Mouse (Mus musculus): ENCODE data around the gene ccdc198. TPM values are rescaled to one million over a fixed set of nuclear protein-coding genes. Genes with fewer than 3 reads are reported as not detected.
"Not testable (repeated sequence)": the region's sequence is repeated elsewhere in the genome, so short reads cannot be mapped to it uniquely, and the experiment has no call there.

Gene ccdc198
- not detected in 3 replicates for total RNA-seq (2017)

GRCm38 (mm10) chr14:49245126-49245714, at the start of gene ccdc198:
TSS of gene ccdc198 (minus strand) at chr14:49245474.
- no peak for ATAC-seq (replicated peaks; ENCODE audit: insufficient number of reproducible peaks, low FRiP score, low TSS enrichment, poor library complexity, severe bottlenecking)

- ATAC-seq (replicated peaks; ENCODE audit: insufficient number of reproducible peaks, low FRiP score, low TSS enrichment, poor library complexity, severe bottlenecking): no peak
Measured at GRCm38 (mm10) chr14:49293802-49294449, 48.7 kb upstream of the ccdc198 start.

DNA sequence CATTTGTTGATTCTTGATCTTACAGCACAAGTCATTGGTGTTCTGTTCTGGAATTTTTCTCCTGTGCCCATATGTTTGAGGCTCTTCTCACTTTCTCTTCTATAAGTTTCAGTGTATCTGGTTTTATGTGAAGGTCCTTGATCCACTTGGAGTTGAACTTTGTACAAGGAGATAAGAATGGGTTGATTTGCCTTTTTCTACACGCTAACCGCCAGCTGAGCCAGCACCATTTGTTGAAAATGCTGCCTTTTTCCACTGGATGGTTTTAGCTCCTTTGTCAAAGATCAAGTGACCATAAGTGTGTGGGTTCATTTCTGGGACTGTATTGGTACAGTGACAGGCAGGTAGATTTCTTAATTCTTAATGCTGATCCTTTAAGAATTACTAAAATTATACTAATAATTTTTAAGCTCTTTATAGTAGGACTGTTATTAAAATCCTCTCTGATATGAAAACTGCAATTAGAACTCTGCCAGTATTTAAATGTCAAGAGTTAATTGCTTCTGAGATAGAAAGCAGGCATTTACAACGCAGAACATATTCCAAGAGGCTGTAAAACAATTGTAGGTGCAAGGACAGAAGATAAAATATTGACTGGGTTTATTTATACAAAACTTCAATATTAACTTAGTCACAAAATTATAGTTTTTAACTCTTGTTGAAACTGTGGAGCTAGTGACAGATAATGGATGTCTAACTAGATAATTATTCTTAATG, 44.9 kb upstream of the ccdc198 start:
- ATAC-seq (replicated peaks; ENCODE audit: insufficient number of reproducible peaks, low FRiP score, low TSS enrichment, poor library complexity, severe bottlenecking): no peak

GRCm38 (mm10) chr14:49283784-49284655, 38.7 kb upstream of the ccdc198 start:
- ATAC-seq (replicated peaks; ENCODE audit: insufficient number of reproducible peaks, low FRiP score, low TSS enrichment, poor library complexity, severe bottlenecking): no peak

GRCm38 (mm10) chr14:49278880-49279279, 33.6 kb upstream of the ccdc198 start:
- no peak for ATAC-seq (replicated peaks; ENCODE audit: insufficient number of reproducible peaks, low FRiP score, low TSS enrichment, poor library complexity, severe bottlenecking)

GRCm38 (mm10) chr14:49278479-49278878, 33.2 kb upstream of the ccdc198 start:
- not testable (repeated sequence) for ATAC-seq (replicated peaks; ENCODE audit: insufficient number of reproducible peaks, low FRiP score, low TSS enrichment, poor library complexity, severe bottlenecking)

GRCm38 (mm10) chr14:49277642-49278041, 32.4 kb upstream of the ccdc198 start:
- ATAC-seq (replicated peaks; ENCODE audit: insufficient number of reproducible peaks, low FRiP score, low TSS enrichment, poor library complexity, severe bottlenecking): no peak

- ATAC-seq (replicated peaks; ENCODE audit: insufficient number of reproducible peaks, low FRiP score, low TSS enrichment, poor library complexity, severe bottlenecking): no peak
Measured at GRCm38 (mm10) chr14:49275376-49275775, 30.1 kb upstream of the ccdc198 start.

DNA sequence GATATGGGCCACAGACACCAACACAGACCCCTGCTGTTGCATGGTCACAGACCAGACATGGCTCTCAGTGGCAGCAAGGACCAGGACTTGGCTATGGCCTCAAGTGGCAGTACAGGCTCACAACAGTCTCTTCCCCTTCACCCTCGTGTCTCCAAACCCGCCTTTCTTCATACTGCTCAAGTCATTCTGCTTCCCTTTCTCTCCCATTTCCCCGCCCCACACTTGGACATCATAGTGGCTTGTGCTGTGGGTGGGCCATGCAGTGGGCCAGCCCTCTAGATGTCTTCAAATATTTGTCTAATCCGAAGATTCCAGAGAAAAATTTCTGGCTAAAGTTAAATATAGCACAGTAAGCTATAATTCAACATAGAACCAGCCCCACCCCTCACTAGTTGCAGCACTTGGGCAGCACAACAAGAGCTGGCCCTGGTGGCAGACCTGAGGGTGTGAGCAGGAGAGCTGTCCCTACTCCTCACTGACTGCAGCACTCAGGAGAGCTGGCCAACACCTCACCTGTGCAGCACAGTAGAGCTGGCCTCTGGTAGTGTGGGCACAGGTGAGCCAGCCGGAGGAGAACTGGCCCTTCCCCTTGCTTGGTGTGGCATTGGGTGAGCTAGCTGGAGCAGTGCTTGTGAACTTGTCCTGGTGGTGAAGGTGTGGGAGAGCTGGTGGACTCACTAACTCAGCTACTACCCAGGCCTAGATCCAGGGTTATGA, 20.2 kb upstream of the ccdc198 start:
- no peak for ATAC-seq (replicated peaks; ENCODE audit: insufficient number of reproducible peaks, low FRiP score, low TSS enrichment, poor library complexity, severe bottlenecking)

DNA sequence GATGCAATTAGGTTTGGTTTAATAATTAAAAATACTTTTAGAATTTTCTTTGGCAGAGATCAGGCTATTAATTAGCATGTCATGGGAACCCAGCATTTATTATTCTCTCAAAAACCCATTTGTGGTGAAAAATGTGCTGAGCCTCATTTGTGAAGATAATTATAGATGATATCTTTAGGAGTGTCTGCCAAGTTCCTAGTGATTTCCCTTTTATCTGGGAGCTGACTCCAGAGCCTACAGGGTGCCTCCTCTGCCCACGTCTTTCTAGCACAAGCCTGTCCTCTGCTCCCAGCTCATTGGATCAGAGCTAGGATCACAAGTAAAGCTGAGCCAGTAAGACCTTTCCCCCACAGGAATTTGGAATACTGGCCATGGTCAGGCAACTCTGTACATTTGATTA, 3.8 kb downstream of the ccdc198 start:
- no peak for ATAC-seq (replicated peaks; ENCODE audit: insufficient number of reproducible peaks, low FRiP score, low TSS enrichment, poor library complexity, severe bottlenecking)

DNA sequence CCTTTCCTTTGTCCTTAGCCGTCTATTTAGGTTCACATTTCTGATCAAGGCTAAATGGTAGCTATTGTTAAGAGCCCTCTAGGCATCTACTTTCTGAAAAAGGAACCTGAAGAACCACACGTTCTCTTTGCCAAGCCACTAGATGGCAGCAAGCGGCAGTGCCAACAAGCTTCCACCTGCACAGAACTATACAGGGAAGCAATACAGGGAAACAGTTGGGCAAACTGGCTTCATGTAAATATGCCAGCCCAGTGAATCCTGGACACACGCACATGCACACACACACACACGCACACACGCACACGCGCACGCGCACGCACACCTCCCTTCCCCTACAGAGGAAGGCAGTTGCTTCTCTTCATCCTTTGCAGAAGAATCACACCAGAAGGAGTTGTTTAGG, 7.1 kb downstream of the ccdc198 start:
- no peak for ATAC-seq (replicated peaks; ENCODE audit: insufficient number of reproducible peaks, low FRiP score, low TSS enrichment, poor library complexity, severe bottlenecking)

- no peak for ATAC-seq (replicated peaks; ENCODE audit: insufficient number of reproducible peaks, low FRiP score, low TSS enrichment, poor library complexity, severe bottlenecking)
Measured at GRCm38 (mm10) chr14:49234788-49235515, 10.3 kb downstream of the ccdc198 start.

- ATAC-seq (replicated peaks; ENCODE audit: insufficient number of reproducible peaks, low FRiP score, low TSS enrichment, poor library complexity, severe bottlenecking): no peak
Measured at GRCm38 (mm10) chr14:49231845-49232244, 13.4 kb downstream of the ccdc198 start.

GRCm38 (mm10) chr14:49226986-49227385, 18.3 kb downstream of the ccdc198 start:
- no peak for ATAC-seq (replicated peaks; ENCODE audit: insufficient number of reproducible peaks, low FRiP score, low TSS enrichment, poor library complexity, severe bottlenecking)

GRCm38 (mm10) chr14:49226471-49226870, 18.8 kb downstream of the ccdc198 start:
- no peak for ATAC-seq (replicated peaks; ENCODE audit: insufficient number of reproducible peaks, low FRiP score, low TSS enrichment, poor library complexity, severe bottlenecking)

DNA sequence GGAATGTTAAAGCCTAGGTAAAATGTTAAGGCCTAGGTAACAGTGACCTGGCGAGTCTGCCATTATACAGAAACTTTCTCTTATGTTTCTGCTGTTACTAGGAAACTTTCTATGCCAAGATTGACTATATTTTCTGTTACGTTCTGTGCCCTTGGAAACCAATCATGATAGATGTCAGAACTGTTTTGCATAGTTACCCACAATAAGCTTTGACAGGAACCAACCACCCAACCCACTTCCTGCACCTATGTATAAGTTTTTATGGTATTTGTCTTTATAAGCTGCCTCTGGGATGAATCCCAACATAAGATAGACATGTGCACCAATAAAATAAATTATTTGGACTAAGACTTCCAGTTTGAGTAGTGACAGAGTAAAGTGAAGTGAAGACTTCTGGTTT, 23.5 kb downstream of the ccdc198 start:
- ATAC-seq (replicated peaks; ENCODE audit: insufficient number of reproducible peaks, low FRiP score, low TSS enrichment, poor library complexity, severe bottlenecking): no peak

DNA sequence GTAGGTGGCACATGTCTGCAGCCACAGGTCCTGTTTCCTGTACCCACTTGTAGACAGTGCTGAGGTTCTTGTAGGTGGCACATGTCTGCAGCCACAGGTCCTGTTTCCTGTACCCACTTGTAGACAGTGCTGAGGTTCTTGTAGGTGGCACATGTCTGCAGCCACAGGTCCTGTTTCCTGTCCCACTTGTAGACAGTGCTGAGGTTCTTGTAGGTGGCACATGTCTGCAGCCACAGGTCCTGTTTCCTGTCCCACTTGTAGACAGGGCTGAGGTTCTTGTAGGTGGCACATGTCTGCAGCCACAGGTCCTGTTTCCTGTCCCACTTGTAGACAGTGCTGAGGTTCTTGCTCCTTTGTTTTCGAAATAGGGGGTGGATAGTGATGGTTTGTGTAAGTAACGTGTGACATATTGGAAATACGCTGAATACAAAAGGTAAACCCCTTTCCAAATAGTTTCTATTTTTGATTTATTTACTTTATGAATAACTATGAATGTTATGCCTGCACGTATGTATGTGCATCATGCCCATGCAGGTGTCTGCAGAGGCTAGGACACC, 25.7 kb downstream of the ccdc198 start:
- ATAC-seq (replicated peaks; ENCODE audit: insufficient number of reproducible peaks, low FRiP score, low TSS enrichment, poor library complexity, severe bottlenecking): not testable (repeated sequence)

DNA sequence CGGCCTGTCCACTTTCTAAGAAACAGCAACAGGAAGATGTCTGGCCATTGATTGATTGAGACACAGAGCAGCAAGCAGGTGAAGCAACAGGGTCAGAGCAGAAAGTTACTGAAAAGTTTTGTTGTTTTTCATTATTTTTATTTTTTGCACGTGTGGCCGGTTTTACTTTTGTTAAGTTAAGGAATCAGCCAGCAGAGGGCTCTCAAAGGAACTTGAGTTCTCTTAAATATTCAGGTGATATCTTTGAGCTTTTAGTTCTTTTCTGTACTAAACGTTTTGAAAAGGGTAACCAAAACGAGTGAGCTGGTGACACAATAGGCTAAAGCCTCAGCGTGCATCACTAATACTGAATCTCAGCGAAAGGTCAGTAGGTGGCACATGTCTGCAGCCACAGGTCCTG, 26.6 kb downstream of the ccdc198 start:
- ATAC-seq (replicated peaks; ENCODE audit: insufficient number of reproducible peaks, low FRiP score, low TSS enrichment, poor library complexity, severe bottlenecking): no peak
